Mouse (Mus musculus): ENCODE data around the gene Mybphl. TPM values are rescaled to one million over a fixed set of nuclear protein-coding genes. Genes with fewer than 3 reads are reported as not detected.

Mybphl gene
- polyA plus RNA-seq, 1 experiment from 2014 or later, result not detected

DNA sequence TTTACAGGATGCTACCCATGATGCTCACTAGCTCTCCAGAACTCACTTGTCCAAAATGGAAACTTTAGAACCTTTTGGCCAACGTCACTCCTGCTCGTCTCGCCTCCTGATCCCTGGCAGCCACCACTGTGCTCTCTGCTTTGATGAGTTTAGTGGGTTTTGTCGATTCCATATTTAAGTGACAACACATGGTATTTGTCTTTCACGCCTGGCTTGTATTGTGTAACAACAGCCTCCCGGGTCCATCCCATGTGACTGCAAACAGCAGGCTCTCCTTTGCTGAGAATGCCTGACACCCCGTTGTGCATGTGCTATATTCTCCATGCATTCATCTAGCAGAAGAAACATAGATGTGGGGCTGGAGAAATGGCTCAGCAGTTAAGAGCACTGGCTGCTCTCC is 22.5 kb upstream of the Mybphl start:
- H3K27me3 ChIP-seq, result no peaks in the 10 kb centered on the region
- 88% methylated on average over 7 of the region's 7 CpGs for WGBS
- H3K4me1 ChIP-seq (replicated peaks), result no peaks in the 10 kb centered on the region
- no peak overlapping the region for H3K9ac ChIP-seq
- peaks cover 92% of the 10 kb centered on the region for H3K36me3 ChIP-seq
- H3K9me3 ChIP-seq, result no peaks in the 10 kb centered on the region
- no peak overlapping the region for H3K27ac ChIP-seq (replicated peaks)
- no peak overlapping the region for H3K4me2 ChIP-seq
- ATAC-seq (ENCODE audit: low read depth), result no peak
- no peak overlapping the region for H3K4me3 ChIP-seq

DNA sequence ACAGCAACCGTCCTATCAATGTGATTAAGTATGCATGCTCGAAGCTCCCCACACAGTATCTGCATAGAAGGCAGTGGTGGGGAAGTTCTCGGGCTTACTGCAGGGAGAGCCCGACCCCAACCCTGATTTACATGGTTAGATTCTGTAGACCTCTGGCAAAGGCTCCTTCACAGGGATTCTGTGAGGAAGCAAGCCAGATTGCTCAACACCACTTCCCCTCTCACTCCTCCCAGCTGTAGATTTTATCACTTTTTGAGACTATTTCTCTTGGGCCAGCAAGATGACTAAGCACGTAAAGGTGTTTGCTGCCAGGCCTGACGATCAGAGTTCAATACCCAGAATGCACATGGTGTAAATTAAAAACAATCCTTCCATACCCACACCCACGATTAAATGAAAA is 18.9 kb upstream of the Mybphl start:
- peaks cover 93% of the 10 kb centered on the region for H3K36me3 ChIP-seq

DNA sequence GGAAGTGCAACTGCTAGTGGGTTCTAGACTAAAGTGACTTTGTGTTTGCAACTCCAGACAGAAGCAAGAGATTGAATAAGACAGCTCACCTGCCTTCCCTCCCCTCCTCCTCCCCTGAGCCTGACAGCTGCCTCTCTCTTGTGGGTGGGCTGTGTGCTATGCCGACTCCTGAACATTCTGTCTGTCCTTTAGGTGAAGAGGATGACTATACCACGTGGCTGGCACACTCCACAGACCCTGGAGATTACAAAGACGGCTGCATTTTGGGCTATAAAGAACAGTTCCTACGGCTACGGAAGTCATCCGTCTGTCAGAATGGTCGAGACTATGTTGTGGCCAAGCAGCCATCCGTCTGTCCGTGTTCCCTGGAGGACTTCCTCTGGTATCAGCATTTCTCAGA is 16.3 kb upstream of the Mybphl start:
- ATAC-seq (ENCODE audit: low read depth), result no peak
- no peaks in the 10 kb centered on the region for H3K9me3 ChIP-seq
- H3K4me2 ChIP-seq, result no peak overlapping the region
- H3K4me1 ChIP-seq (replicated peaks), result no peaks in the 10 kb centered on the region
- 78% methylated on average over 9 of the region's 9 CpGs for WGBS
- H3K36me3 ChIP-seq, result peaks cover 91% of the 10 kb centered on the region
- H3K27ac ChIP-seq (replicated peaks), result no peak overlapping the region
- no peaks in the 10 kb centered on the region for H3K27me3 ChIP-seq
- H3K9ac ChIP-seq, result no peak overlapping the region
- no peak overlapping the region for H3K4me3 ChIP-seq

More for the DNA sequence above, 18.9 kb upstream of the Mybphl start:
- ATAC-seq (ENCODE audit: low read depth), result no peak
- no peaks in the 10 kb centered on the region for H3K27me3 ChIP-seq
- no peak overlapping the region for H3K4me3 ChIP-seq
- H3K9me3 ChIP-seq, result no peaks in the 10 kb centered on the region
- WGBS, result 90% methylated on average over 7 of the region's 7 CpGs
- no peaks in the 10 kb centered on the region for H3K4me1 ChIP-seq (replicated peaks)
- H3K4me2 ChIP-seq, result no peak overlapping the region
- H3K27ac ChIP-seq (replicated peaks), result no peak overlapping the region
- no peak overlapping the region for H3K9ac ChIP-seq

DNA sequence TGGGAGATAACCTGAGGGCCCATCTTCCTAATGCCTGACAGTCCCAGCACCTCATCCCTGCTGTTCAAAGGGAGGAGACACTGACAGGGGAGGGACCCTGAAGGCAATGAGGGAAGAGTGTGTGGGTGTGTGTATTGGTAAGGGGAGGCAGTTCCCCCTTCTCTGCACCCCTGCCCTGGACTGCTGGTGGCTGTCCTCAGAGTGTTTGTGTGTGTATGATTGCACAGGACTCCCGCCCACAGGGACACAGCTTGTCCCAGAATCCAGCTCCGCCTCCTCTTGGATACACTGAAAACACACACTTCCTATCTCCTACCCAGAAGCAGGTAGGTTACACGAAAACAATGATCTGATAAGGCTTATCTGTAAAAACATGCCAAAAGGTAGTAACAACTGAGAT is 9.5 kb upstream of the Mybphl start:
- Histone ChIP-seq H3K4me1 (replicated peaks) (no peaks in the 10 kb centered on the region), H3K27ac (replicated peaks) (no peak overlapping the region), H3K36me3 (peaks cover 95% of the 10 kb centered on the region), H3K27me3 (no peaks in the 10 kb centered on the region), H3K9me3 (no peaks in the 10 kb centered on the region), H3K9ac (no peak overlapping the region), H3K4me2 (no peak overlapping the region), H3K4me3 (no peak overlapping the region)
- WGBS, result 89% methylated on average over 3 of the region's 3 CpGs
- no peak for ATAC-seq (ENCODE audit: low read depth)

DNA sequence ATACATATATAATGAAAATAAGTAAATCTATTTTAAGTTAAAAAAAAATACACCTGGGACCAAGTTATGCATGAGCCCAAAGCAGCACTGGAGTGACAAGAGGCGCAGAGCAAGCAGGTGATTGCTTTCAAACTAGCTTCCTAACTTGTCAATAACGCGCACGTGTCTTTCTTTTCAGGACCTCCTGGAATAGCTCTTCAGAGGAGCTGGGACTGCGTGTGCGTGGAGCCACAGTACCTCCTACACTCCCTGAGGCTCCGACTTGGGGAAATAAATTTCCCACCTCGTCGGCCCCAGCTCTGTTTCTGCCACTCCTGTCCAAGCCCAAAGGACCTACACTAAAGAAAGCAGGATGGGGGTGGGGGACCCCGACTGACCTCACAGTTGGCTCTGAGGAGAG is 7.7 kb upstream of the Mybphl start:
- Histone ChIP-seq H3K27ac (replicated peaks) (no peak overlapping the region), H3K27me3 (no peaks in the 10 kb centered on the region), H3K4me2 (no peak overlapping the region), H3K9ac (no peak overlapping the region), H3K9me3 (no peaks in the 10 kb centered on the region), H3K4me3 (no peak overlapping the region), H3K4me1 (replicated peaks) (peaks cover 5% of the 10 kb centered on the region), H3K36me3 (peaks cover 77% of the 10 kb centered on the region)
- no peak for ATAC-seq (ENCODE audit: low read depth)
- 91% methylated on average over 10 of the region's 10 CpGs for WGBS

DNA sequence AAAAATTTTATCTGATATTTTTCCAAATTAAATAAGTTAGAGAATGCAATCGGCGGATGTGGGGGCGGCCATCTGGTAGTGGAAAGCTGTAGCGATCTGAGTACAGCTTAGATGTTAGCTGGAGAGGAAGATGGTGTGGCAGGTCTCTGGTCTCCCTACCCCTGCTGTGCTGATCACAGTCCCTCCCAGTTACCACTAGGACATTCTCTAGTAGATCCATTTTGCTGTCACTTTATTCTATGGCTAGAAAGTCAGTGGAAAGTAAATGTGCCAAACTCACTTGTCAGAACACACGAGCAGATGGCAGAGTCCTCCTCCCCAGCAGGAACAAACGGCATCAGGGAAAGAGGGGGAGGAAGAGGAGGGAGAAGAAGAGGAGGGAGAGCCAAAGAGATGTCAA is 6.3 kb upstream of the Mybphl start:
- Histone ChIP-seq H3K27me3 (no peaks in the 10 kb centered on the region), H3K4me2 (no peak overlapping the region), H3K9me3 (no peaks in the 10 kb centered on the region), H3K9ac (no peak overlapping the region), H3K4me3 (no peak overlapping the region), H3K27ac (replicated peaks) (no peak overlapping the region), H3K4me1 (replicated peaks) (peaks cover 5% of the 10 kb centered on the region), H3K36me3 (peaks cover 65% of the 10 kb centered on the region)
- no peak for ATAC-seq (ENCODE audit: low read depth)
- WGBS, result 81% methylated on average over 6 of the region's 6 CpGs

DNA sequence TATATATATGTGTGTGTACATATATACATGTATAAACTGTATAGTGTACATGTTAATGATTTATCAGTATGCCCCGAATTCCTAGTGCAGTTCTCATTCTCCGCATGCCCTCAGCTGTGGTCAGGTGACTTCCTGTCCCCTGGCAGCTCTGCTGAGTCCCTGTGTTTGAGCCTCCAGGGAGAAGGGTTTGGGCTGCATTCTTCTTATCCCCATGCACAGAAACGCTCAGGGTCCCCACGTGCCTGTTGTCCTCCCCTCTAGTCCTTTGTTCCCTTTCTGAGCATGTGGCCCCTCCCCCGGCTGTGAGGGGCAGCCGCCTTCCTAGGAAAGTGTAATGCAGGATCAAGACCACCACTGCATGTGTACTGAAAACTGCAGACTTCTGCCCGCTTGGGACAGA is 3.8 kb upstream of the Mybphl start:
- H3K27me3 ChIP-seq, result no peaks in the 10 kb centered on the region
- H3K9ac ChIP-seq, result no peak overlapping the region

DNA sequence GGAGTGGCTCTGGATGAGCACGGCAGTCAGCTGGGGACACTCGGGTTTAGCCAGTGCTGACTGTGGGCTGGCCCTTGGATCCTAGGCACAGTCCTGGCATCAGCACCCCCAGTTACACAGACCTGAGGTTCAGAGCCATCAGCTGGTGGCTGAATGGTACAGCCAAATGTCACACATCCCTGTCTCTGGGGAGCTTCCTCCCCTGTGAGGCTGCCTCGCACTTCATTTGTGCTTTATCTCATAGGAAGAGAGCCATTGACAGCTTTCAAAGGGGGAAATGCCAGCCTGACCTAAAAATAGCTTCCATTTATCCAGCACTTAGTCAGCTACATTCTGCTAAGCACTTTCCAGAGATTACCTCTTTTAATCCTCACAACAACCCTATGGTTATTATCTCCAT is 1.1 kb upstream of the Mybphl start:
- WGBS, result 70% methylated on average over 3 of the region's 3 CpGs

More for the DNA sequence above, 3.8 kb upstream of the Mybphl start:
- Histone ChIP-seq H3K27ac (replicated peaks) (no peak overlapping the region), H3K4me3 (no peak overlapping the region), H3K4me2 (no peak overlapping the region), H3K36me3 (peaks cover 41% of the 10 kb centered on the region), H3K9me3 (no peaks in the 10 kb centered on the region), H3K4me1 (replicated peaks) (peaks cover 19% of the 10 kb centered on the region)
- no peak for ATAC-seq (ENCODE audit: low read depth)
- WGBS, result 13% methylated on average over 7 of the region's 7 CpGs

DNA sequence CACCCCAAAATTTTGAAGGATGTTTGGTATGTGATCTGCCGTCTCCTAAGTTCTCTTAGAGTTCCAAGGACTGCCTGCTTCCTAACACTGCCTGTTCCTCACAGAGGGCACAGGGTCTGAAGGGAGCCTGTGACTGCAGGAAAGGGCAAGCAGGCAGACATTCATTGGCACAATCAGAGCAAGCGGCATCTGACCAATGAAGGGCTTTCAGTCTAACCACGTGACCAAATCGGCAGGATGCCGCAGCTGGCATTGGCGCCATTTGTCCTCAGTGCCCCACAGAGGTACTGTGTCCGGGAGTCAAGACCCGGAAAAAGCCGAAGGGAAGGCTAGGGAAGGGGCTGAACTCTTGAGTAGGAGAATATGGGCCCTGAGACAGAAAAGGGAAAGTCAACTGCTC is 2.5 kb downstream of the Mybphl start:
- peak overlapping the region; percentile 13 for H3K4me3 ChIP-seq
- H3K9ac ChIP-seq, result no peak overlapping the region
- H3K27me3 ChIP-seq, result no peaks in the 10 kb centered on the region
- WGBS, result 54% methylated on average over 9 of the region's 9 CpGs
- H3K4me2 ChIP-seq, result peak overlapping the region; percentile 33
- no peaks in the 10 kb centered on the region for H3K36me3 ChIP-seq
- no peak overlapping the region for H3K27ac ChIP-seq (replicated peaks)
- peak; percentile 69; the same call in 1 of the 2 replicates for ATAC-seq (ENCODE audit: low read depth)
- no peaks in the 10 kb centered on the region for H3K9me3 ChIP-seq
- peaks cover 14% of the 10 kb centered on the region; the same call in 1 of the 2 replicates for H3K4me1 ChIP-seq (replicated peaks)

More for the DNA sequence above, 1.1 kb upstream of the Mybphl start:
- H3K36me3 ChIP-seq, result peaks cover 15% of the 10 kb centered on the region
- H3K9ac ChIP-seq, result no peak overlapping the region
- no peaks in the 10 kb centered on the region for H3K9me3 ChIP-seq
- ATAC-seq (ENCODE audit: low read depth), result no peak
- H3K27me3 ChIP-seq, result no peaks in the 10 kb centered on the region
- no peak overlapping the region for H3K4me2 ChIP-seq
- H3K4me1 ChIP-seq (replicated peaks), result peaks cover 19% of the 10 kb centered on the region
- no peak overlapping the region for H3K27ac ChIP-seq (replicated peaks)
- H3K4me3 ChIP-seq, result no peak overlapping the region

DNA sequence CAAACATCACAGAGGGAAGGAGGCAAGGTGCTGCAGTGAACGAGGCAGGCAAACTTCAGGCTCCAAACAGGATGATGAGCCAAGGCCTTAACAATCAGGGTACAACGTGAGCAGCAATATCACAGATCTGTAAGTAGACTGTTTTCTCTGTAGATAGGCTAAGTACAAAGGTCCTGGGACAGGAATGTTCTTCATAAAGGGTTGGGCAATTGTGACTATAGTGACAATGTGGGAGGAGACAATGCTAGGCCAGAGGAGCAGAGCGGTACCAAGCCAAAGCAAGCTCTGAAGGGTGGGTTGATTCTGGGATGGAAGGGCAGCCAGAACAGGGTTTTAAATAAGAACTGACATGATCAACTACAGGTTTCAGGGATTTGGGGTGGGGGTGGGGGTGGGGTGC is 3.1 kb downstream of the Mybphl start:
- no peak overlapping the region for H3K27ac ChIP-seq (replicated peaks)
- no peak overlapping the region for H3K4me3 ChIP-seq
- no peaks in the 10 kb centered on the region for H3K27me3 ChIP-seq
- H3K4me2 ChIP-seq, result peak overlapping the region; percentile 33
- H3K4me1 ChIP-seq (replicated peaks), result peaks cover 14% of the 10 kb centered on the region; the same call in 1 of the 2 replicates
- H3K36me3 ChIP-seq, result no peaks in the 10 kb centered on the region
- H3K9me3 ChIP-seq, result no peaks in the 10 kb centered on the region
- H3K9ac ChIP-seq, result no peak overlapping the region
- ATAC-seq (ENCODE audit: low read depth), result no peak
- 83% methylated on average over 3 of the region's 3 CpGs for WGBS

DNA sequence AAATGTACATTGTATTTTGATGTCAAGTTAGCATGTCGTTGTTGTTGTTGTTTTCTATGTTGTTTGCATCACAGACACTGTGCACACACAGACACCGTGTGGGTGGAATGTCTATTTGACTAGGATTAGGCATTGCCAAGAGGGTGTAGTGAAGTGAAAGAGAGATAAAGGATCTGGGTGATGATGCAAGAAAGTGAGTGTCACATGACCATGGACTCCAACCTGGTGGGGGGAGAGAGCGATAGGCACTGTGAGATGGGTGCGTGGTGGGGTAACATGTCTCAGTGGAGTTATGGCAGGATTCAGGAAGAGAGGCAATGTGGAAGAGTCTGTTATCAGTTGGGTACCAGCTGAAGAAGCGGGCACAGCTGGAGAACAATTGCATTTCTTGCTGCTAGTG is 4.0 kb downstream of the Mybphl start:
- no peaks in the 10 kb centered on the region for H3K9me3 ChIP-seq

DNA sequence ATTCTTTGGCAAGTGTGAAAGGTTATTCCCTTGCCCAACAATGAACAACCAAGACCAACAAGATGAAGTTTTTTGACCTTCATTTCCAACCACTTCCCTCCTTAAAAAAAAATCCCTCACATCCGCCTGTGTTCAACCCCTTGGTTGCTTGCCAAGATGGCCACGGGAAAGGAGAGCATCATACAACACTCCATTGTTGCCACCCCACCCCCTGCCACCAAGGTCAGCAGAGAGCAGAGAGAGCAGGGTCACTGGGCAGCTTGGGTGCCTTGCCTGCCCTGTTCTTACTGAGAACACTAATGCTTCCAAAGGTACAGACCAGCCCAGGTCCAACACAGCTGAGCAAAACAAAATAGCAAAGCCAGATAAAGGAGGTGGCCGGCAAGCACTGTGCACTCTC is 7.6 kb downstream of the Mybphl start:
- no peak for ATAC-seq (ENCODE audit: low read depth)
- H3K4me3 ChIP-seq, result no peak overlapping the region
- H3K36me3 ChIP-seq, result no peaks in the 10 kb centered on the region
- H3K4me2 ChIP-seq, result no peak overlapping the region
- 65% methylated on average over 3 of the region's 3 CpGs for WGBS
- no peaks in the 10 kb centered on the region for H3K9me3 ChIP-seq
- H3K27me3 ChIP-seq, result no peaks in the 10 kb centered on the region
- H3K4me1 ChIP-seq (replicated peaks), result no peaks in the 10 kb centered on the region
- H3K27ac ChIP-seq (replicated peaks), result no peak overlapping the region
- no peak overlapping the region for H3K9ac ChIP-seq

More for the DNA sequence above, 4.0 kb downstream of the Mybphl start:
- H3K27ac ChIP-seq (replicated peaks), result no peak overlapping the region
- no peak overlapping the region for H3K4me3 ChIP-seq
- H3K4me1 ChIP-seq (replicated peaks), result peaks cover 11% of the 10 kb centered on the region; the same call in 1 of the 2 replicates
- H3K9ac ChIP-seq, result no peak overlapping the region
- WGBS, result 85% methylated on average over 5 of the region's 5 CpGs
- no peak for ATAC-seq (ENCODE audit: low read depth)
- no peaks in the 10 kb centered on the region for H3K27me3 ChIP-seq
- H3K36me3 ChIP-seq, result no peaks in the 10 kb centered on the region
- H3K4me2 ChIP-seq, result no peak overlapping the region

DNA sequence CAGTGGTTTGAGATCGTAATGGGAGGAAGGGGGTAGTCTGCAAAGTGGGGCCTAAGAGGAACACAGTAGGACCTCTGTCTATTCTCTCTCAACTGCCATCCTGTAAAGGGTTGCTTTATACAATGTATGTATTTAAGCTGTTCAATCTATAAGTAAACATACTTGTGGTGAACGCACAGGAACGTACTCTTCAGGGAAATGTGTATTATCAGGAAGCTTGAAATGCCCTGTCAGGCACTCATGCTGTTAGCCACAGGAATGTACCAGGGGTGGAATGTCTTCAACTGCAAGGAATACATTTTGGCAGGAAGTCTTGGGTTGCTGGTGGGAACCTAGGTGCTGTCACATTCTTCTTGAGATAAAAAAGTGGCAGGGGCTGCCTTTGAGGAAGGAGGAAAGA is 8.0 kb downstream of the Mybphl start:
- no peaks in the 10 kb centered on the region for H3K9me3 ChIP-seq
- no peak overlapping the region for H3K27ac ChIP-seq (replicated peaks)
- no peak overlapping the region for H3K4me2 ChIP-seq
- ATAC-seq (ENCODE audit: low read depth), result no peak
- no peaks in the 10 kb centered on the region for H3K4me1 ChIP-seq (replicated peaks)
- H3K36me3 ChIP-seq, result no peaks in the 10 kb centered on the region
- no peaks in the 10 kb centered on the region for H3K27me3 ChIP-seq
- no peak overlapping the region for H3K4me3 ChIP-seq
- H3K9ac ChIP-seq, result no peak overlapping the region
- 82% methylated on average over 3 of the region's 3 CpGs for WGBS

All from neural tube, embryonic 13.5 days (tissue).